Mouse (Mus musculus) liver, embryonic 15.5 days (tissue): ENCODE measurements at regions not wholly inside any gene's neighbourhood (a gene's known extent, or its start where the extent isn't known, plus 50 kb on each side); places are given as distances from the start of the nearest gene placed in this dataset.

Experiments
- ATAC-seq: fragments of 200-750 bp; cut with Nextera tagmentation; 2 replicates; pipeline ENCODE4 v1.8.0; 2017; ENCODE audit warnings: moderate number of reproducible peaks, mild to moderate bottlenecking, moderate library complexity; ENCODE audit not compliant: insufficient read depth
- H3K27ac ChIP-seq: fragments of 300-500 bp; sonication (generic); replicated peaks from 2 replicates; pipeline ENCODE4 v1.5.1; 2015; ENCODE audit warnings: mild to moderate bottlenecking, inconsistent platforms
- H3K27me3 ChIP-seq: fragments of 300-500 bp; sonication (generic); 2 replicates; pipeline ENCODE4 v1.6.1; 2015; ENCODE audit warnings: mild to moderate bottlenecking, inconsistent platforms
- H3K36me3 ChIP-seq: fragments of 300-500 bp; sonication (generic); replicated peaks from 2 replicates; pipeline ENCODE4 v1.6.1; 2015; ENCODE audit warnings: moderate library complexity, mild to moderate bottlenecking, inconsistent platforms
- H3K4me1 ChIP-seq: fragments of 300-500 bp; sonication (generic); replicated peaks from 2 replicates; pipeline ENCODE4 v1.6.1; 2015; ENCODE audit warnings: inconsistent platforms
- H3K4me2 ChIP-seq: fragments of 300-500 bp; sonication (generic); 2 replicates; pipeline ENCODE4 v1.6.1; 2015; ENCODE audit warnings: moderate library complexity, mild to moderate bottlenecking, inconsistent platforms
- H3K4me3 ChIP-seq: fragments of 300-500 bp; sonication (generic); replicated peaks from 2 replicates; pipeline ENCODE4 v1.5.1; 2015; ENCODE audit warnings: mild to moderate bottlenecking, inconsistent platforms
- H3K9ac ChIP-seq: fragments of 300-500 bp; sonication (generic); 2 replicates; pipeline ENCODE4 v1.6.1; 2015; ENCODE audit warnings: moderate library complexity, mild to moderate bottlenecking, inconsistent platforms
- H3K9me3 ChIP-seq: fragments of 300-500 bp; sonication (generic); replicated peaks from 2 replicates; pipeline ENCODE4 v1.6.1; 2016; ENCODE audit warnings: inconsistent platforms
- WGBS: fragments of 180-500 bp; shearing (Covaris S2); methylation state at CpG from one replicate; pipeline ENCODE4 v1.1.7; 2015; ENCODE audit warnings: mixed read lengths; ENCODE audit not compliant: insufficient replicate concordance; 5-methylcytosine and 5-hydroxymethylcytosine counted together

GRCm38 (mm10) chr11:22596805-22597149, 84.9 kb downstream of the Tmem17 start:
- no peaks in the 10 kb centered on the region for H3K27me3 ChIP-seq
- H3K4me3 ChIP-seq = no peak overlapping the region
- no peaks in the 10 kb centered on the region for H3K36me3 ChIP-seq
- no peak overlapping the region for H3K9ac ChIP-seq
- H3K4me2 ChIP-seq = no peak overlapping the region
- no peak for ATAC-seq
- WGBS = 53% methylated on average over 2 of the region's 2 CpGs
- no peaks in the 10 kb centered on the region for H3K4me1 ChIP-seq
- no peaks in the 10 kb centered on the region for H3K9me3 ChIP-seq
- no peak overlapping the region for H3K27ac ChIP-seq

GRCm38 (mm10) chr11:22600370-22600769, 88.5 kb downstream of the Tmem17 start:
- WGBS = 58% methylated on average over 7 of the region's 7 CpGs
- no peak overlapping the region for H3K27ac ChIP-seq
- no peak overlapping the region for H3K4me2 ChIP-seq
- no peak overlapping the region for H3K9ac ChIP-seq
- no peaks in the 10 kb centered on the region for H3K27me3 ChIP-seq
- H3K4me3 ChIP-seq = no peak overlapping the region
- ATAC-seq = no peak
- no peaks in the 10 kb centered on the region for H3K9me3 ChIP-seq
- no peaks in the 10 kb centered on the region for H3K36me3 ChIP-seq
- H3K4me1 ChIP-seq = 0 out of 2 replicates have a peak, but pooled peaks cover 4% of the 10 kb centered on the region

DNA sequence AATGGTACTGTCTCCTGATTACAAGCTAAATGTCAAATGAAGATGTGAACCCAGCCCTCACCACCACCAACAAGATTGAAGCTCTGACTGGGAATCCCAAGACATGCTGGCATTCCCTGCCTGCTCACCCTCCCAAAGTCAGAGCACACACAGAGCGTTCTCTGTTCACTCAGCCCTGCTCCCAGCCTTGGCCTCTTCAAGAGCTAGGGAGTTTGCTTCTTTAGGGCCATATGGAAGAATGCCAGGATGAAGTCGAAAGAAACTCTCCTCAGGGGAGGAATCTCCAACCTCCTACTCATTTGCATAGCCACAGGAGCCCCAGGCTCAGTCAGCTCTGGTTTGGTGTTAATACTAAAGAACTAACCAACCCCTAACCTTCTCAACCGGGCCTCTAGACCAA, 90.1 kb downstream of the Tmem17 start:
- WGBS = 26% methylated on average over 3 of the region's 3 CpGs

GRCm38 (mm10) chr11:22602610-22603009, 90.7 kb downstream of the Tmem17 start:
- H3K4me1 ChIP-seq = 0 out of 2 replicates have a peak, but pooled peaks cover 4% of the 10 kb centered on the region
- 0 out of 2 replicates have a peak, but pooled peaks have one; percentile 44 for ATAC-seq
- no peak overlapping the region for H3K4me2 ChIP-seq
- no peaks in the 10 kb centered on the region for H3K27me3 ChIP-seq
- no peaks in the 10 kb centered on the region for H3K36me3 ChIP-seq
- H3K9me3 ChIP-seq = no peaks in the 10 kb centered on the region
- H3K4me3 ChIP-seq = no peak overlapping the region
- H3K9ac ChIP-seq = no peak overlapping the region
- 36% methylated on average over 3 of the region's 3 CpGs for WGBS
- H3K27ac ChIP-seq = no peak overlapping the region

More for the DNA sequence above, 90.1 kb downstream of the Tmem17 start:
- H3K36me3 ChIP-seq = no peaks in the 10 kb centered on the region
- no peak for ATAC-seq
- H3K27ac ChIP-seq = no peak overlapping the region
- H3K4me1 ChIP-seq = 0 out of 2 replicates have a peak, but pooled peaks cover 4% of the 10 kb centered on the region
- no peak overlapping the region for H3K4me2 ChIP-seq
- H3K27me3 ChIP-seq = no peaks in the 10 kb centered on the region
- no peak overlapping the region for H3K4me3 ChIP-seq
- no peak overlapping the region for H3K9ac ChIP-seq
- no peaks in the 10 kb centered on the region for H3K9me3 ChIP-seq

- no peak for ATAC-seq
- no peak overlapping the region for H3K9ac ChIP-seq
- 0 out of 2 replicates have a peak, but pooled peaks cover 4% of the 10 kb centered on the region for H3K4me1 ChIP-seq
- 74% methylated on average over 1 of the region's 1 CpGs for WGBS
- no peak overlapping the region for H3K4me3 ChIP-seq
- H3K4me2 ChIP-seq = no peak overlapping the region
- H3K27me3 ChIP-seq = no peaks in the 10 kb centered on the region
- H3K9me3 ChIP-seq = no peaks in the 10 kb centered on the region
- no peak overlapping the region for H3K27ac ChIP-seq
- no peaks in the 10 kb centered on the region for H3K36me3 ChIP-seq
These were observed 91.5 kb downstream of the Tmem17 start for GRCm38 (mm10) chr11:22603397-22603796.

GRCm38 (mm10) chr11:22606380-22606779, 94.5 kb downstream of the Tmem17 start:
- Histone ChIP-seq H3K9me3 (no peaks in the 10 kb centered on the region), H3K9ac (no peak overlapping the region), H3K4me2 (no peak overlapping the region), H3K27me3 (peaks cover 10% of the 10 kb centered on the region; the same call in 1 of the 2 replicates), H3K4me3 (no peak overlapping the region), H3K36me3 (no peaks in the 10 kb centered on the region), H3K27ac (no peak overlapping the region), H3K4me1 (0 out of 2 replicates have a peak, but pooled peaks cover 4% of the 10 kb centered on the region)
- ATAC-seq = no peak; the same call in 1 of the 2 replicates
- 32% methylated on average over 4 of the region's 4 CpGs for WGBS

DNA sequence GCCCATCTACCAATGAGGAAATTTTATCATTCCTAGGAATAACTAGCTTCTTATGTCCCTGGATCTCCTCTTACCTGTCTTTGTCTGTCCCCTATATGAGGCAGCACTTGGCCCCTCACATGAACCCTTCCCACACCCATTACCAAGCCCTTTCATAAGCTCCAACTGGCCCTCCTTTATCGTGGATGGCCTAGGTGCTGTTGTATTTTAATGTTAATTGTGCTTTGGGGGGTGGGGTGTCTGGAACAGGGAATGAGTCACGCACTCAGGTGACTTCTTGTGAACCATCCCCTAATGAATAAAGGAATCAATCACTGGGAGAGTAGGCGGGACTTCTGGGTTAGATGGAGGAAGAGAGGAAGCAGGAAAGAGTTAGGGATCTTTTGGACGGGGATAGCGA, 95.8 kb downstream of the Tmem17 start:
- no peak overlapping the region for H3K4me2 ChIP-seq
- WGBS = 60% methylated on average over 5 of the region's 5 CpGs
- peaks cover 10% of the 10 kb centered on the region; the same call in 1 of the 2 replicates for H3K27me3 ChIP-seq
- H3K9me3 ChIP-seq = no peaks in the 10 kb centered on the region
- no peak overlapping the region for H3K4me3 ChIP-seq
- H3K4me1 ChIP-seq = 0 out of 2 replicates have a peak, but pooled peaks cover 1% of the 10 kb centered on the region
- H3K9ac ChIP-seq = no peak overlapping the region
- no peak overlapping the region for H3K27ac ChIP-seq
- H3K36me3 ChIP-seq = no peaks in the 10 kb centered on the region
- ATAC-seq = no peak

- Histone ChIP-seq H3K27ac (no peak overlapping the region), H3K27me3 (peaks cover 10% of the 10 kb centered on the region; the same call in 1 of the 2 replicates), H3K36me3 (no peaks in the 10 kb centered on the region), H3K4me1 (no peaks in the 10 kb centered on the region), H3K9ac (no peak overlapping the region), H3K4me2 (no peak overlapping the region), H3K9me3 (no peaks in the 10 kb centered on the region), H3K4me3 (no peak overlapping the region)
- ATAC-seq = no peak
These were observed 97.1 kb downstream of the Tmem17 start for GRCm38 (mm10) chr11:22608945-22609344.

DNA sequence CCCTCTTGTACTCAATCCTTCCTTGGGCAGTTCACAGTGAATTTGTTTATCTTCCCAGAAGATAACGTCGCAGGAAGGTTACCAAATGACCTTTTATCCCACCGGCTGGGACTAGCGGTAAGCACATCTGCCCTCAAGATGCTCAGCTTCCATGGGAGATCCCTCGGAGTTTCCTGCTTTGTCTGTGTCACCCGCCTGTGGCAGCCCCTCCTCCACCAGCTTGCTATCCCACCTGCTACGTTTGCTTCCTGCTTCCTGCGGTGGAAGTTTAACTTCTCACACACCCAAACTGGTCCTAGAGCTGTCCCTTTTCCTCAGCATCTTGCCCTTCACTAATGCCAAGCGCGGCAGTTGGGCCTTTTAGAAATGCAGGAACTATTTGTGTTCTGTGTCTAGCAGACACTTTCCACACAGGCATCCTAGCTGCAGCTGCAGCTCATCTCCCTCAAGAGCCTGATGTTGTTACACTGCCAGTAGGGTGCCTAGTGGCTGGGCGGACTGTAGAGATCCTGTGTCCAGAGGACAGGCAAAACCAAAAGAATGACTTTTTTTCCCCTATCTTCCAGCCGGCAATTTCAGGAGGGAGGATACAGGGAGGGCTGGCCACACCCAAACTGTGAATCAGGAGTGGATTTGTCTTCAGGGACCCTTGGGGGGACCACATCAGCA, 98.7 kb downstream of the Tmem17 start:
- H3K4me3 ChIP-seq = no peak overlapping the region
- no peak overlapping the region for H3K9ac ChIP-seq
- peaks cover 10% of the 10 kb centered on the region; the same call in 1 of the 2 replicates for H3K27me3 ChIP-seq
- H3K4me1 ChIP-seq = no peaks in the 10 kb centered on the region
- H3K4me2 ChIP-seq = no peak overlapping the region
- H3K36me3 ChIP-seq = no peaks in the 10 kb centered on the region
- no peak for ATAC-seq
- no peaks in the 10 kb centered on the region for H3K9me3 ChIP-seq
- H3K27ac ChIP-seq = no peak overlapping the region
- 14% methylated on average over 12 of the region's 12 CpGs for WGBS

DNA sequence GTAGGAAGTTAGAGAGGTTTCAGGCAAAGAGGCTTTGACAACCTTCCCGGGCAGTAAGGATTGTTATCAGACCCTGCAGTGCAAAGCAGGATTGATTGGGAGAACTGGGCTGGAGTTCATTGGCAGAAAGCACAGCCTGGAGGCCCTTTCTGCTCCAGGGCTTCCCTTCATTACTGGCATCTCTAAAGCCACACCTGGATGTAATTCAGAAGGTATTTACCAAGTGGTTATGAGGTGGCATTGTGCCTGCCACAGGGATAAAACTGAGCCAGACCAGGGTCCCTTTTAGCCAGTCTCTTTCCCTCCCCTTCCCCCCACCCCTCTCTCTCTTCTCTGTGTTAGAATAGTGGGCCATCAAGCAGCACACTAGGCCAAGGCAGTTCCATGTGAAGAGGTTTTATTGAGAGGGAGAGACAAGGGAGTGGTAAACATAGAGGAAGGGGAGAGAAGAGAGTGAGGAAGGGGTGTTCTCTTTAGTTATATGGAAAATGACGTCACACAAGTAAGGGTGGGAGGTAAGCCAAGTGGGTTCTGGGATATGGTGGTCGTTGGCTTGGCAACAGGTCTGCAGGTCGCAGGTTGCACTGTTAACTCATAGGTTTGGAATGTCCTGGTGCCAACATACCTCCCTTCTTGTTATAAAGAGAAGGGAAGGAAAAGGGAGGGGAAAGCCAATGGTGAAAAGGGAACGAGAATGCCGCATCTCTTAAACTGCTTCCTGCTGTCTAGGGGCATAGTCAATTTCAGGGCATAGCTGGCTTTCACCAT, 99.4 kb downstream of the Tmem17 start:
- WGBS = 34% methylated on average over 6 of the region's 6 CpGs
- no peak overlapping the region for H3K4me2 ChIP-seq
- H3K36me3 ChIP-seq = no peaks in the 10 kb centered on the region

DNA sequence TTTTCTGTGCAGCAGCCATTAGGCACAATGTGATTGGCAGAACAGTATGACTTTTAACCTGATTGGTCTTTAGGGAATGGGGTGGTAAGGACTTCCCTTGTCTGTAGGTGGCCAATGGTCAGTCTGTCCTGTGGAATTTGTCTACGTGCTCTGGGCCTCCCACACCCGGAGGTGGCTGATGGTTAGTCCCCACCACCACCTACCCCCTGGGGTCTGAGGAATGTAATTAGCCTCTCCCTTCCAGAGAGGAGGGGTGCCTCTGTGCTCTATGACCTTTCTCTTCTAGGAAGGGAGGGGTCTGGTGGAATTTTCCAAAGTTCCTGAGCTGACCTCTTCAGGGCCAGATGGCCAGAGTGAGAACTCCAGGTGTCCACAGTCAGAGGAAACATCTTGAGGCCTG, 101.6 kb downstream of the Tmem17 start:
- ATAC-seq = no peak
- no peaks in the 10 kb centered on the region for H3K9me3 ChIP-seq
- H3K27me3 ChIP-seq = peaks cover 10% of the 10 kb centered on the region; the same call in 1 of the 2 replicates
- WGBS = 58% methylated on average over 2 of the region's 2 CpGs
- no peaks in the 10 kb centered on the region for H3K4me1 ChIP-seq
- no peak overlapping the region for H3K9ac ChIP-seq
- H3K27ac ChIP-seq = no peak overlapping the region
- H3K4me2 ChIP-seq = no peak overlapping the region
- no peak overlapping the region for H3K4me3 ChIP-seq
- no peaks in the 10 kb centered on the region for H3K36me3 ChIP-seq

More for the DNA sequence above, 99.4 kb downstream of the Tmem17 start:
- H3K9ac ChIP-seq = no peak overlapping the region
- no peak overlapping the region for H3K27ac ChIP-seq
- H3K4me1 ChIP-seq = no peaks in the 10 kb centered on the region
- H3K9me3 ChIP-seq = no peaks in the 10 kb centered on the region
- H3K4me3 ChIP-seq = no peak overlapping the region
- no peak for ATAC-seq
- H3K27me3 ChIP-seq = peaks cover 10% of the 10 kb centered on the region; the same call in 1 of the 2 replicates
